Mouse (Mus musculus): Measurements from ENCODE around the gene Med31.

DNA sequence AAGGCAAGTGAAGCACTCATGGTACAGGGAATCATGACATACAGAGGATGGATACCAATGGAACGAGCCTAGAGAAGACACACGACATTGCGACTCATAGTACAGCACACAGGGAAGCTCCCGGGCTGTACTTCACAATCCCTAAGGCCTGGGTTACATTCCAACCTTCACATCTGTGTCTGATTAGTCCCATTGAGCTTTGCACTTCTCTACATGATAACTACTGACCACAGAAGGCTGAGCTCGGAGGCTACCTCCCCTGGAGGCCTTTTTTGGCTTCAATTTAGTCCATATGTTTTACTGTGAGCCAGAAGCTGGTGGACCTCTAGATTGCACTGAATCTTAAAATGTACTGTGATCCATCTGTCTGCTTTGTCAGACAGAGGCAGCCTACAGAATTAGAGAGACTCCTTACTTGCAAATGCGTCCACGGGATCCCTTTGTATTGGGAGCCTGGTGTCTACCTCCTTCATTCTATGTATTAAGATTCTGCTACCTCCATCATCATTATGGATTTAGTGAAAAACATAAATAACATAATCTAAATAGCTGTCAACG, 29.9 kb upstream of the Med31 start:
- TF ChIP-seq POLR2A (IDR thresholded peaks at IDR 0.05; ENCODE audit: borderline replicate concordance, control insufficient read depth, low read depth, low read length) = no peak
- TF ChIP-seq CTCF (IDR thresholded peaks at IDR 0.05; ENCODE audit: control insufficient read depth, insufficient read depth, low read length) = no peak
